Mouse (Mus musculus) cerebellum, postnatal 10 days (tissue): ENCODE data around the gene Stat5b.

Source experiments
- DNase-seq, 2 experiments: peaks; one replicate each; pipeline ENCODE4 v3.0.0; 2021; ENCODE audit warnings: mixed read lengths in 2 of 2

The Stat5b gene

DNA sequence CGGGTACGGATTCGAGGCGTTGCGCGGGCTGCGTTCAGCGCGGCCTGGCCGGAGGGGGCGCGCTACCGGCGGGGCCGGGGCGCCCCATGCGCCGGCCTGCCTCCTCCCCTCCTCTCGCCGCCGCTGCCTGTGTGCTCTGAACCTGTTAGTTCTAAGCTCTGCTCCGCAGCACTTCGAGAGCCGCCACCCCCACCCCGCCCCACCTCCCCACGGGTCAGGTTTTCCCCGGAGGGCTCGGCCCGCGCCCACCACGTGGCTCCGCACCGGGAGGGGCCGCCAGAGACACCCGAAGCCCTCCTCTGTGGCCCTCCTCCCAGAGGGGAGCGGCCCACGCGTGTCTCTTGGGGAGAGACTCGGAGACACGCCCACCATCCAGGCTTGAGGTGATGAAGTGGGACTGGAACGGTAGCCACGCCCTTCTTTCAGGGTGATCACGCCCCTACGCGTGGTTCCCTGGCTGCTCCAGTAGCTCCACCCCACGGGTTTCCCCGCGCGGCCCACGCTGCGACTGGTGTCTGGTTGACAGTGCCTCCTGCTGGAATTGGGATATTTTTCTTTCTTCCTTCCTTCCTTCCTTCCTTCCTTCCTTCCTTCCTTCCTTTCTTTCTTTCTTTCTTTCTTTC lies 90.8 kb downstream of the Stat5b start, which contains the start of gene Kcnh4:
Gene Kcnh4, minus strand, starts transcription at position 332 of the 623 bp plus-strand sequence.
- DNase-seq = peak; percentile 66 to 68

- DNase-seq = peak in 1 of 2 experiments; percentile 32
Observed at GRCm38 (mm10) chr11:100758707-100759610, 91.6 kb downstream of the Stat5b start.

DNA sequence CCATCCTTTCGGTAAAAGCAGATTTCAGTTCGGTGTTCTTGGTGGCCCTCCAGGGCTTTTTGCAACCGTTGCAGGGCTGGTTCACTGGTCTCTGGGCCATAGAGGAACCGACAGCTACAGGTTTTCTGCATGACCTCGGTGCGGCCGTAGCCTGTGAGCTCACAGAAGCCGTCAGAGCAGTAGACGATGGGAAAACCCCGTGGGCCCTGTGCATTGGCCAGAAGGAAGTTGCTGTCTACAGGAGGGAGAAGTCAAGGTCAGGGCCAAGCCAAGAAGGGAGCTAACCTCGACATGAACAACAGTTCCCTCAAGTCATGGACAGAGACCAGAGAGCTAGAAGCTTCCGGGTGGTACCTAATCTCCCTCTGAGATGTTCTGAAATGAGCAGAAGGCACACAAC lies 93.0 kb downstream of the Stat5b start:
- no peak for DNase-seq

DNA sequence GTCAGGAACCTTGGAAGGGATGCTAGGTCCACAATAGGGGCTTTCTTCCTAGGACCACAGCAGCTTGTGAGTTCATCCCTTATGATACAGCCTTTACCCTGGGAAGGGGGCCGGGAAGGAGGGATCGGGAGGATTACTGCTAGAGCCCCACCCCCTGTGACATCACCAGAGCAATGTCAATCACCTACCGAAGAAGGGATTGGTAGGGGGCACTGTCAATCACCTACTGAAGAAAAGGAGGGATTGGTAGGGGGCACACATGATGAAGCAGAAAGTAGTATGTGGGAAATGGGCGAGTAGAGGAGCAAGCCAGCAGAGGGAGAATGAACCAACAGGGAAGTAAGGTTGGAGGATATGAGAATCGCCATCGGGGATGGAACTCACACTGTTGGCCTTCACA lies 94.0 kb downstream of the Stat5b start:
- no peak for DNase-seq

GRCm38 (mm10) chr11:100754693-100755057 lies 95.8 kb downstream of the Stat5b start:
- DNase-seq = no peak

DNA sequence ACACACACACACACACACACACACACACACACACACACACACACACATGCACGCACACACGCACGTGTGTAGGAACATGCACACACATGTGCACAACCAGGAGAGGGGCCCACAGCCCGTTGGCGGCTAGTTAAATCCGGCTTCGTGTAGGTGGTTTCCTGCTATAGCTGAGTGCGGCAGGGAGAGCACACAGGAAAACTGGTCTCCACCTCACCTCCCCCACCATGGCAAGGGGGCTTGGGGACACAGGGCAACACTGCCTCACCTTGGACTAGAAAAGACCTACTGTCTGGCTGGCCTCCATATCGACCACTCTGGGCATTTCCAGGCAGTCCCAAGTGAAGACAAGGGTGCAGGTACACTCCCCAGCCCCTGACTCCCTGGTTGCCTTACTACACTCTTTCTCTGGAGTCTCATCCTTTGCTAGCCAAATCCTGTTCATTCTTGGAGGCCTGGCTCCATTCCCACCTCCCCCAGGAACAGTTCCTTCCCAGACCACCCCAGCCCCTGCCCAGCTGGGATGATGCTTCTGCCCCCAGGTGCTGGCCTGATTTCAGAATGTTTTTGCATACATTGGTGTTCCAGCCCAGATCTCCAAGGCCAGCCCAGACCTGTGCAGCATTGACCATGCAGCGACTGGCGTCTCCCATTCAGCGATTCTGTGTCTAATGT lies 96.4 kb downstream of the Stat5b start:
- peak in 1 of 2 experiments; percentile 52 for DNase-seq

GRCm38 (mm10) chr11:100752294-100752693 lies 98.2 kb downstream of the Stat5b start:
- no peak for DNase-seq

DNA sequence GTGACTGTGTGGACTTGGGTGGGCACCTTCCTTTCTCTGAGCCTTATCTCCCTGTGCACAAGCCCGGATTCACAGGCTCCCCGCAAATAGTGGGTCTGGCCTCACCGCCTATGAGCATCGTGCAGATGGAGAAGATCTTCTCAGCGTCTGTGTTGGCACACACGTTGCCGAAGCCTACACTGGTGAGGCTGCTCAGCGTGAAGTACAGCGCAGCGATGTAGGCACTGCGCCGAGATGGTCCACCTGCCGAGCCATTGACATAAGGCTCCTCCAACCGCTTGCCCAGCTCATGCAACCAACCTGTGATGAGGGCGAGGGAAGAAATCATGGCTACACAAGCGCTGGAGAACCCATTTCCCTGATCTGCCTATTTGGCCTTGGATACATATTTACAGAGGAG lies 100.4 kb downstream of the Stat5b start:
- DNase-seq = no peak

DNA sequence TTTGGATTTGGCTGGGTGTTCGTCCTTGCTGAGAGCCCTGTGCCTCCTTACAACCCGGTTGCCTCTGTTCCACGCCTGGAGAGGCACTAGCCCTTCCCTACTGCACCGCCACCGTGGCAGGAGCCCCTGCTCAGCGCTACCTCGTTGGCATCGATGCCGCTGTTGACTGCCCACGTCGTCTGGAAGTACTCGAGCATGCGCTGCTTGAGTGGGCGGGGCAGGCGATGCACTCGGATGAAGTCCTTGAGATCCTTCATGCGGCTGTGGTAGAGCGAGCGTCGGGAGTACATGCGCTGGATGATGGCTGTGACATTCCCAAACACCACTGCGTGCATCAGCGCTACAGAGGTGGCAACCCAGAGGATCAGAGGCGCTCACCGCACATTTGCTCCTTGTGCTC lies 101.1 kb downstream of the Stat5b start:
- no peak for DNase-seq

DNA sequence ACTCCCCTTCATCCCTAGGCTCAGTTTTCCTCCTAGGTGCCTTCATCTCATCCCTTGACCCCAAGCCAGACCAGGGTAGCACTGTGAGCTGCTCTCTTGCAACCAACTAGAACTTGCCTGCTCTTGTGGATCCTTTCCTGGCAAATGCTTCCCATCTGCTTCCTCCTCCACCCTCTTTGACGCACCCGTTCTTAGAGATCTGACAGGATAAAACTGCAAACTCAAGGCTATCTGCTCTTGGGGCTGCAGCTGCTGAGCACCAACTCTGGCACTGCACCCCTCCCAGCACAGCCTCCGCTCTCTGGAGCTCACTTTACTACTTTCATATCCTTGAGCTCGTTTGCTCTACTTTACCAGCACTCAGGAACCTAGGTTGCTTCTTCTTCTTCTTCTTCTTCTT lies 101.9 kb downstream of the Stat5b start:
- no peak for DNase-seq

DNA sequence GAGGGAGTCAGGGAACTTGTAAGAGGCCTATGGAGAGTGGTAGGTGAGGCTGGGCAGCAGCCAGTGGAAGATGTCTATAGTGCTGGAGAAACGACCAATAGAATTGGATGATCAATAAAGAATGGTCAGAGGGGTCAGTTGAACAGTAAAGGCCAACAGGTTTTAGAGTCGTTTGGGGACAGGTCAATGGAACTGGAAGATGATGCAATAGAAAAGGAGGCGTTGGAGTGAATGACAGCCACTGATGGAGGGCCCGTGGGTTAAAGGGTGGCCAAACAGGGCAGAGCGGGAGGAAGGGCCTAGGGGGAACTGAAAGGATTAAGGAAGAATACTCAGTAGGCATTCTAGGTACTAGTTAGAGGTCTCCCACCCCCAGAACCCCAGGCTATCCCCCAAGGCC lies 103.4 kb downstream of the Stat5b start:
- DNase-seq = no peak

- DNase-seq = no peak
Observed at GRCm38 (mm10) chr11:100746546-100746945, 104.0 kb downstream of the Stat5b start.

DNA sequence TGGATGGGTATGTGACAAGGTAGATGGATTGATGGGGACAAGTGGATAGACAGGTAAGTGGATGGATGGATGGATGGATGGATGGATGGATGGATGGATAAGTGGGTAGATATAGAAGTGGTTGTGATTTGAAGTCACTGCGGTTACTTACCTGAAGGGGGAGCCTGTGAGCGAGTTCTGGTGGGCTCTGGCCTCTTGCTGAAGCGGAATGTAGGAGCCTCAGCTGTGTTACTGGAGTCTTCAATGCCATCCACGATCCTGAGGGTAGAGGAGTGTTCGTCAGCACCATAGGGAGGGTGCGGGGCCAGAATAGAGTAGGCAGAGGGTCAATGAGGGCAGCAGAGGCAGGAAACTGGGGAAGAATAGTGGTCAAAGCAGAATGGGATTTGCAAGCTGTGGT lies 105.4 kb downstream of the Stat5b start:
- DNase-seq = peak; percentile 76 to 79

DNA sequence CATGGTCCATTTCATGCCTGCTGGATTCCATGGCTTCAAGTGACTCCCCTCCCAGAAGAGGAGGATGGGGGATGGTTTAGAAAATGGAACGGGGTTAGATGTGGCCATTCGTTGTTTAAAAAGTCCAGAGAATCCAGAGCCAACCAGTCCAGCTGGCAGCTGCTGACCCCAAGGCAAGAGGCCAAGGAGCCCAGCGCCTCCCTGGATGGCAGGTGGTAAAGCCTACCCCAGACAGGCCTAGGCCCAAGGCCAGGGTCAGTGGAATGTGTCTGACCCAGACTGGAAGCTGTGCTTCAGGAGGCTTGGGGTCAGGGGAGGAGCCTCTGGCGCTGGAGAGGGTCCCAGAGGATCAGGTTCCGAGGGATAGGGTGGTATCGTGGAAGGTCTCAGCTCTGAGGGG lies 109.2 kb downstream of the Stat5b start:
- peak; percentile 66 to 77 for DNase-seq

DNA sequence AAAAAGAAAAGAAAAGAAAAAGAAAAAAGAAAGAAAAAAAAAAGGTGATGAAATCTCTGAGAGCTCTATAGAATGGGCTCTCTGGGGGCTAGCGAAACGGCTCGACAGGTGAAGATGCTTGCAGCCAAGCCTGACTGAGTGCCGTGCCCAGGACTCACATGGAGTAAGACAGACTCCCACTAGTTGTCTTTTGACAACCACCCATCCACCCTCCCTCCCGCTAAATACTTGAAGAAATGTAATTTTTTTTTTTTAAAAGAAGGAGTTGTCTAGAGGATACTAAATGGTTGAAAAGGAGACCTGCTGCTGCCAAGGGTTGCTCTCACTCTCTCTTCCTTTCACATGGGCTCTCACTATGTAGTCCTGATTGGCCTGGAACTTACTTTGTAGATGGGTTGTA lies 111.8 kb downstream of the Stat5b start:
- DNase-seq = peak in 1 of 2 experiments; percentile 48

- DNase-seq = peak; percentile 98 to 99
Observed at GRCm38 (mm10) chr11:100738066-100738604, 112.4 kb downstream of the Stat5b start, which contains the start of gene Rab5c. TSS of gene Rab5c (minus strand) at chr11:100738215.

- DNase-seq = no peak
Observed at GRCm38 (mm10) chr11:100737105-100737733, 113.3 kb downstream of the Stat5b start.

- no peak for DNase-seq
Observed at GRCm38 (mm10) chr11:100736746-100737080, 113.8 kb downstream of the Stat5b start.

DNA sequence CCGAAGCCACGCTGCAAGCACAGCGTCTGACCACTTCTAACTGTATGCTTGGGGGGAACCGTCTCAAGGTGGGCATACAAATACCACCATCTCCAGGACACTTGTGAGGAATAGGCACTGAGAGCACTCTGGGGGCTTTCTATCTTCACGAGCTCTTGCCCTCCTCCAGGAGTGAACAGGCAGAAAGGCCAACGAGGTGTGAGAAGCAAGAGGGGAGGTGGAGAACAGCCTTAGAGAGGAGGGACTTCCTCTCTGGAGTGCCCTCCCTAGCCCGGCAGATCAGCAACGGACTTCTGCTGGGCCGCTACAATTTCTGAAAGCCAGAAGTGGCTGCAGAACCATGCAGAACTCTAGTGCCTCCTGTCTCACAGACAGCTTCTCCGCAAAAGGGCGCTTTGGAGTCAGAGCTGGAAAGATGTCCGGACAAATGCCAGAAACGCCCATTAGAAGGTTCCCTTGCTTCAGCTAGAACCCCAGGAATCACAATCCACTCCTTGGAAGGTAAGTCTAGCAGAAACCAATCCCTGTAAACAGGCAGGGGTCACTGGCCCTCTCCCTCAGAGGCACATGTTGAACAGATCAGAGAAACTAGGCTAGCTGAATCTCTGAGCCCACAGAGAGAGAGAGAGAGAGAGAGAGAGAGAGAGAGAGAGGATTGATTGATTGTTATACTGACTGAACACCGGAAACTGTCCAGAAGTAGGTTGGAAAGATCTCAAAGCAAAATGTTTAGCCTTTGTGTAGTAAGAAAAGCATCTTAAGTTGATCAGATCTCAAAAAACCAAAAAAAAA lies 114.4 kb downstream of the Stat5b start:
- no peak for DNase-seq

GRCm38 (mm10) chr11:100735134-100735865 lies 115.2 kb downstream of the Stat5b start:
- no peak for DNase-seq
